Mouse (Mus musculus): ENCODE measurements around the gene Hoxb7. TPM values are rescaled to one million over a fixed set of nuclear protein-coding genes. Genes with fewer than 3 reads are reported as not detected.

The Hoxb7 gene
- total RNA-seq, 2 experiments from 2014 or later, result 0.47 to 0.56 TPM

DNA sequence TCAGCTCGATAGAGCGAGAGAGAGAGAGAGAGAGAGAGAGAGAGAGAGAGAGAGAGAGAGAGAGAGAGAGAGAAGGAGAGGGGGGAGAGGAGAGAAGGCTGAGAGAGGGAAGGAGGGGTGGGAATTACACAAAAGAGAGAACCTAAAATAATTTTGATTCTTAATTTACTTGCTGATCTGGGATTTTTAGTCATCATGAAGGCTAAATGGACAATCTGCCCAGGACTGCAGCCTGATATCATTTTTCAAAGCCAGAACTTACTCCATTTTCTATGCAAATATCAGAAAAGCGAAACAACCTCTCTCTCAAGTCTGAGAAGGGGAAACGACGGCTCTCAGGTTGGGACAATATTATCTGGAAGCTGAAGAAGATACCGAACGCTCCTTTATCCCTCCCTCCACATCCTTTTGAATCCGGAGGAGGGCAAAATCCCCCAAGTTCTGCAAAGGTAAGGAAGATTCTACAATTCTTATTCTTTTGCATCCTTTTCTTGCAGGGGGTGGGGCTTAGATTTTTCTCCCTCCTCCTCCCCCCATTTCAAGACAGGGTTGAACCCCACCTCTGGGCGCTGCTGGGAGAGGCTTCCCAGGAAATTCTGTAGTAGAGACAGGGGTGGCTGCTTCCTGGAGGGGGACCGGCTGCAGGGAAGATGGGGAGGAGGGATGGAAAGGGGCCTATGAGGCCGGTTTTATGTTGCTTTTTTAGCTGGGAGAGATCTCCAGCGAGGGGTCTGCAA, 6.3 kb downstream of the Hoxb7 start:
- H3K4me3 ChIP-seq, result peak overlapping the region; percentile 69
- TF ChIP-seq CTCF (IDR thresholded peaks at IDR 0.05), result no peak
- DNase-seq, result no peak
- peak overlapping the region; percentile 77 for H3K27ac ChIP-seq
- intact Hi-C loops (cut with DNase I), result loop anchor here (1.0 kb wide), 1 partner anchor 8 kb away; no protein-coding TSS in a partner anchor

DNA sequence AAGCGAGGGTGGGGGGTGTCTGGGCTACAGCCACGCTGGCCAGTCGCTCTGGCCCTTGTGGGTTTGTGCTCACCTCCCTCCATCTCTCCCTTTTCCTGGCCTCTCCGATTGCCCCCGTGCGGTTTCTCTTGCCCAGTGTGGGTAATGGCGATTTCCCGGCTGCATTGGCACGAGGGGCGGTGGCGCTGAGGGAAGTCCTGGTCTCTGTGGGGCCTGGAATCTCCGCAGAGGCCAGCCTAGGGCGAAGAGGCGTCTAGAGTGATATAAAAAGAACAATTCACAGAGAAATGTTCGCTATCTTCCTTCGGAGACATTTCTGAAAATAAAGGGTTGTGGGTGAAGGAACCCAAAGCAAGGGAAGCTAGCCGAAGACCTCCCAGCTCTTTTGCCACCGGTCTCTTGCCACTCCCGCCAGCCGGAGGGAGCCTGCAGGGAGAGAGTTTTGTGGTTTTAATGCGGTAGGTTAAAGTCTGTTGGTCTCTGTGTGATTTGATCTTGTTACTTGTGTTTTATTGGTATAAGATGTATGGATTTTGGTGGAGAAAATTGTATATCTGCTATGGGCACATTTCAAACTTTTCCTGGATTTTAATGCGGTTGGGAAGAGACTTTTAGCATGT, 7.0 kb downstream of the Hoxb7 start:
- peak overlapping the region; percentile 69 for H3K4me3 ChIP-seq
- no peak for DNase-seq
- no peak for TF ChIP-seq CTCF (IDR thresholded peaks at IDR 0.05)
- peak overlapping the region; percentile 77 for H3K27ac ChIP-seq
- intact Hi-C loops (cut with DNase I), result loop anchor here (1.0 kb wide), 1 partner anchor 9 kb away; no protein-coding TSS in a partner anchor

DNA sequence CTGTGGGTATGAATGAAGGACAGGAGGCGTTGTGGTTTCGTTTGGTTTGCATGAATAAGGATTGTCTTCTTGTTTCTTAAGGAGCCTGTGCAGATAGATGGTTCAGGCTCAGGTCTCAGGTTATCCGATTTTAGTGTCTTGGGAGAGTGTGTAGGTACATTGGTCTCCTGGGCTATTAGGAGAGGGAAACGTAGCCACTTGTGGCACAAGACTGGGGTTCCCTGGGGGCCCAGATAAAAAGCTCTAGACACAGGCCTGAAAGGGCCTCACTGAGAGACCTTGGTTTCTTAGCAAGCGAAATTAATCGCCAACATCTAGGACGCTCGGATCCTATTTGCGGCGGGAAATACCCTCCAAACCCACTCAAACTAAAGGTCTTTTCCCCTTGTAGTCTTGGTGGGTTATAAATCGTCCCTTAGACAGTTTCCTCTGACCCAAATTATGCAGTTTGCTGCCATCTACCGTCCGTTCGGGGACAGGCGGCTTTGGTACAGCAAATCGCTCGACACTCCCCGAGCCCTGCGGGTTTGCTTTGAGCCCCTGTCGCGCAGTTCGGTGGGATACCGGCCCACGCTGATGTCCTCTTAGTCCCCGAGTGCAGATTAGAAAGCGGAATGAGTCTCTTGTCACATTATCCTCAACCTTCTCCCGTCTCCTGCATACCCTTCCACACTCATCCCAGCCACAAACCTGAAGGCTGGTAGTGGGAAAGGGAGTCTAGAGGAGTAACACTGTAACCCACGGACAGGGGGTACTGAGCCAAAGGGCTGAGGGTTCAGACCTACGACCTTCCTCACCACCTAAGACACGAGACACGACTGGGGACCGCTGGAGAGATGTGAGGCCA, 8.0 kb downstream of the Hoxb7 start:
- peak; percentile 90 for TF ChIP-seq CTCF (IDR thresholded peaks at IDR 0.05)
- intact Hi-C loops (cut with DNase I), result loop anchor here (1.0 kb wide), 1 partner anchor 14 kb away; no protein-coding TSS in a partner anchor

DNA sequence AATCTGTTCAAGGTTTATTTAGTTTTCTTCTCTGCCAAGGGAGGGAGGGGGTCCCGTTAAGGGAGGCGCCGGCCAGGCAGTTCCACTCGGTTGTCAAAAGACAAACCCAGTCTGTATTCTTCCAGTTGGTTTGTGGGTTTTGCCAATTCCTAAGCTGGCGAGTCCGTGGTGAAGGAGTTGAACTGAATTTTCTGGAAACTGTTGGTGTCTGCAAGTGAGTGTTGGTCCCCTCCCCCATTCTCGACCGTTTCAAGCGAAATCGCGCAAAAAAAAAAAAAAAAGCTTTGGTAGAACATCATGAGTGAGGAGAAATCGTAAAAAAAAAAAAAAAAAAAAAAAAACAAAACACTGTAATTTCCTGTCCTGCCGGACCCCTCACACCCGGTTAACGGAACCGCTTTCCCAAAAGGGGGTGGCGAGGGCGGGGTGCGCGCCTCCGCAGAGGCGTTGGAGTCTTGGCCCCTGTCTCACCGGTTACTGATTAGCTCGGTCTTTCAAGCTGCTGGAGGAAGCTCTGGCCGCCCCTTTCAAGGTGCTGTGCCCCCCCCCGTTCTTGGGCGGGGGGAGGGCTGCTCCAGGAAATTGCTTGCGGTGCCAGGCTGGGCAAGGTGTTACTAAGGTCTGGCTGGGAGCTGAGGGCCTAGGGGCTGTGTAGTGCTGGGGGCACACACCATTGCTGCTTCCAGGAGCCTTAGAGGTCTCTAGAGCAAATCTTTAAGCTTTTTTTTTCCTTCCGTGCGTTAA, 8.8 kb downstream of the Hoxb7 start:
- peak overlapping the region; percentile 69 for H3K4me3 ChIP-seq
- TF ChIP-seq CTCF (IDR thresholded peaks at IDR 0.05), result no peak
- no peak overlapping the region for H3K27ac ChIP-seq
- intact Hi-C loops (cut with DNase I), result no loop called here
- no peak for DNase-seq

More for the DNA sequence above, 8.0 kb downstream of the Hoxb7 start:
- 0 out of 2 replicates have a peak overlapping the region, but pooled peaks have one; percentile 31 for H3K27ac ChIP-seq
- peak overlapping the region; percentile 69 for H3K4me3 ChIP-seq
- peak; percentile 73 for DNase-seq

DNA sequence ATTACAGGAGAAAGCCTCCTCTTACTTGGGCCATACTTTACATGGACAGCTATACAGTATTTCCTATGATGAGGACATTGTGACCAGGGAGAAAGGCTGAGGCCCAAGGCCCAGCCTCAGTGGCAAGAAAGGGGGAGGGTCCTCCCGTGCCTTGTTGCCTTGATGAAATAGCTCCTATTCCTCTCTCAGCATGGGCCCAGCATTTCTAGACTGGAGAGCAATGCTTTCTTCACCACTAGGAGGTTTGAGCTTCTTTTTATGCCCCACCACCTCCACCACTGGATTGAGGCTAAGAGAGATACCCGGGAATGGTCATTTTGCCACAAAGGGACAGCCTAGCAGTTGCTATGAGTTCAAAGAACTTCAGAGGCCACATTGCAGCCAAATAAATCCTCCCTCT, 10.6 kb downstream of the Hoxb7 start:
- DNase-seq, result no peak
- no peak overlapping the region for H3K27ac ChIP-seq
- no peak for TF ChIP-seq CTCF (IDR thresholded peaks at IDR 0.05)
- intact Hi-C loops (cut with DNase I), result no loop called here
- H3K4me3 ChIP-seq, result no peak overlapping the region

DNA sequence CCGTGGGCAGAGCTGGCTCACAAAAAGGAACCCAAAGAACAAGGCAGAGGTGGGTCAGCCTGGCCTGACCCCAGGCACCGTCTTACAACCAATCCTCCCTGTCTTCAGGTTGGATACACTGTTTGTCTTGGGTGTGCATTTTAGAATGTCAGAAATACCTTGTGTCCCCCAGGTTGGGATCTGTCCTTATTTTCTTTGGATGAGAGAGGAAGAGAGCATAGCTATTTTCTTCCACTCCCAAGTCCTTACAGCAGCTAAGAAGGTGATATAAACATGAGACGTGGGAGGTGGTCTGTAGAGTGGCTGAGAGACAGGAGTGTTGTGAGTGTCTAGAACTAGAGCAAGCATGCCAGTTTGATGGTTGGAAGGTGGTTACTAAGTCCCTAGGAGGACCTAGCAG, 11.0 kb downstream of the Hoxb7 start:
- TF ChIP-seq CTCF (IDR thresholded peaks at IDR 0.05), result no peak
- H3K27ac ChIP-seq, result no peak overlapping the region
- no peak for DNase-seq
- H3K4me3 ChIP-seq, result no peak overlapping the region
- intact Hi-C loops (cut with DNase I), result no loop called here

DNA sequence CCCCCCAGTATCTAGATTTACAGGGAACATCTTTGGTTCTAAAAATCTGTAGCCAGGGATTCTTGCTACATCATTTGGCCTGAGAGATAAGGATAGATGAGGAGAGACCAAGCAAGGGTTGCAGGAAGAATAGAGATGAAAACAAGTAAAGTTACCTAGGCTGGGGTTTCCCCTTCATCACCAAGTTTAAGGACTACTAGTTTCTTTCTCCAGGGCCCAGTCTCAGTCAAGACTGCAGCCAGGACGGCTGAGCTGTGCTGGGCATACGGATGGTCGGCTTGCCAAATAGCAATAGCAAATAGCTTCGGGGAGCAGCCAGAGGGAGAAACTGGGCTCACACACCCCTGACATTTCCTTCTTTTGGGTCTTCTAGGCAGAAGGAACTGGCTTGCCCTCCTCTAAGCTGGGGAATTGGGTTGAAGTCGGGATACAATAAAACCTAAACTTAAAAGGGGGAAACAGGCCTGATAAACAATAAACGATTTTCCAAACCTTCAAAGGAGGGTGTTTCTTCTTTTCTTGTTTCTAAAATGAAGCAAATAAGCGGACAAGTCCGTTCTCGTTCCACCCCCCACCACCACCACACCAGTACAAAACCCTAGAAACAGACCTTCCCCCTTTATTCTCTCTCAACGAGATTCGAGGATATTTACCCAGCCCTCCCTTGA, 11.7 kb downstream of the Hoxb7 start:
- TF ChIP-seq CTCF (IDR thresholded peaks at IDR 0.05), result no peak
- intact Hi-C loops (cut with DNase I), result no loop called here
- H3K27ac ChIP-seq, result no peak overlapping the region

DNA sequence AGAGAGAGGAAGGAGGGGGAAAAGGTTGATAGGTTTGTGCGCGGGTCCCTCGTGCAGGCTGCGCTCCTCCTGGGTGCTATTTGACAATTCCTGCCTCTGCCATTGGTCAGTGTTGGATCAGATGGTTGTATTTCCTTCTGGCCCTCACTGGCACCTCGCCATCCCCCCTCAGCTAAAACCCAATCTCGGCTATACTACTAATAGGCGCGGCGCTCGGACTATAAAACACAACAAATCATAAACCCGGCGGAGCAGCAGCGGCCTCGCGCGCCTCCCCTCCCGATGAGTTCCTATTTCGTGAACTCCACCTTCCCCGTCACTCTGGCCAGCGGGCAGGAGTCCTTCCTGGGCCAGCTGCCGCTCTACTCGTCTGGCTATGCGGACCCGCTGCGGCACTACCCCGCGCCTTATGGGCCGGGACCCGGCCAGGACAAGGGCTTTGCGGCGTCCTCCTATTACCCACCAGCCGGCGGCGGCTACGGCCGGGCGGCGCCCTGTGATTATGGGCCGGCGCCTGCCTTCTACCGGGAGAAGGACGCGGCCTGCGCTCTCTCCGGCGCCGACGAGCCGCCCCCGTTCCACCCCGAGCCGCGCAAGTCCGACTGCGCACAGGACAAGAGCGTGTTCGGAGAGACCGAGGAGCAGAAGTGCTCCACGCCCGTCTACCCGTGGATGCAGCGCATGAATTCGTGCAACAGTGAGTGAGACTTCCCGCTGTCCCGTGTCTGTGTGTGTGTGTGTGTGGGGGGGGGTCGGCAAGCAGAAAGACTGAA, 12.7 kb downstream of the Hoxb7 start:
- peak overlapping the region; percentile 72 for H3K4me3 ChIP-seq
- intact Hi-C loops (cut with DNase I), result no loop called here
- DNase-seq, result no peak
- H3K27ac ChIP-seq, result peak overlapping the region; percentile 46
- no peak for TF ChIP-seq CTCF (IDR thresholded peaks at IDR 0.05)

More for the DNA sequence above, 11.7 kb downstream of the Hoxb7 start:
- no peak for DNase-seq
- H3K4me3 ChIP-seq, result no peak overlapping the region

DNA sequence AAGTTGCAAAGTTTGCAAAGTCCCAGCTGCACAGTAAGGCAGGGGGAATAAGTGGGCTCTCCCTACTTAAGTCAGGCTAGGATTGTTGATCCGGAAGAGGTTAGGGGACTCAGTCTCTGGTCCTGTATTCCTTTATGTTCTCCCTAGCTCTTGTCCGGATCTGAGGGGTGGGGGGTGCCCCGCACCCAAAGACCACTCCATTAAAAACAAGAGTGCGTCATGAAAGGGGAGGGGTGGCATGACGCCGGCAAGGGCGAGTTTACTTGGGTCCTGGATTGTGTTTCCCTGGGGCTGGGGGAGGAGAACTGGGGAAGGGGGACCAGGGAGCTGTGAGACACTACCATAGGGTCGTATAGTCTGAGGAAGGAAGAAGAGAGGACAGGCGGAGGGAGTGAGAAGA, 13.4 kb downstream of the Hoxb7 start:
- intact Hi-C loops (cut with DNase I), result loop anchor here (5.0 kb wide), 2 partner anchors 108 to 238 kb away; no protein-coding TSS in a partner anchor
- no peak for DNase-seq
- Histone ChIP-seq H3K4me3 (peak overlapping the region; percentile 72), H3K27ac (no peak overlapping the region)
- no peak for TF ChIP-seq CTCF (IDR thresholded peaks at IDR 0.05)

DNA sequence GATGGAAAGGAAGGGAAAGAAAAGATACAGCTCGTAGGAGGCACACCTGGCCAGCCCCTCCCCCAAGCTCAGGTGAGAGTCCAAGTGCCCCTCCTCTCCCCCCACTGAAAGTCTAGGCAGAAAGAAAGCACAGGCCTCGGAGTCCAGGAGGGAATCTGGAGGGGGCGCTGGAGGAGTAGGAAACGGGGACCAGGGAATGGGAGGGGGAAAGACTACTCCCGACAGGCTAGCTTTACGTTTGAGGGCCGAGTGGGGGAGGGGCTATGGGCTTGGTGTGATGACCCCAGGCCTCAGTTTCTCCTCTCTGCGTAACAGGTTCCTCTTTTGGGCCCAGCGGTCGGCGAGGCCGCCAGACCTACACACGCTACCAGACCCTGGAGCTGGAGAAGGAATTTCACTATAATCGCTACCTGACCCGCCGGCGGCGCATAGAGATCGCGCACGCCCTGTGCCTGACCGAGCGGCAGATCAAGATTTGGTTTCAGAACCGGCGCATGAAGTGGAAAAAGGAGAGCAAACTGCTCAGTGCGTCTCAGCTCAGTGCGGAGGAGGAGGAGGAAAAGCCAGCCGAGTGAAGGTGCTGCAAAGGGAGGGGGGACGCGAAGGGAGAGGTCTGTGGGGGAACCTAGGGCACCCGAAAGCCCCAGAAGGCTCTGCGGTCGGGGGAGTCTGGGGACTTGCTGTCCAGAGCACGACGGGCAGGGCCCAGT, 14.1 kb downstream of the Hoxb7 start:
- no peak for TF ChIP-seq CTCF (IDR thresholded peaks at IDR 0.05)
- H3K27ac ChIP-seq, result no peak overlapping the region
- DNase-seq, result no peak
- H3K4me3 ChIP-seq, result no peak overlapping the region; the same call in 1 of the 2 replicates
- intact Hi-C loops (cut with DNase I), result loop anchor here (5.0 kb wide), 2 partner anchors 107 to 237 kb away; no protein-coding TSS in a partner anchor

Data from gastrocnemius, adult 2 months (tissue).